In the genomic region with DNA sequence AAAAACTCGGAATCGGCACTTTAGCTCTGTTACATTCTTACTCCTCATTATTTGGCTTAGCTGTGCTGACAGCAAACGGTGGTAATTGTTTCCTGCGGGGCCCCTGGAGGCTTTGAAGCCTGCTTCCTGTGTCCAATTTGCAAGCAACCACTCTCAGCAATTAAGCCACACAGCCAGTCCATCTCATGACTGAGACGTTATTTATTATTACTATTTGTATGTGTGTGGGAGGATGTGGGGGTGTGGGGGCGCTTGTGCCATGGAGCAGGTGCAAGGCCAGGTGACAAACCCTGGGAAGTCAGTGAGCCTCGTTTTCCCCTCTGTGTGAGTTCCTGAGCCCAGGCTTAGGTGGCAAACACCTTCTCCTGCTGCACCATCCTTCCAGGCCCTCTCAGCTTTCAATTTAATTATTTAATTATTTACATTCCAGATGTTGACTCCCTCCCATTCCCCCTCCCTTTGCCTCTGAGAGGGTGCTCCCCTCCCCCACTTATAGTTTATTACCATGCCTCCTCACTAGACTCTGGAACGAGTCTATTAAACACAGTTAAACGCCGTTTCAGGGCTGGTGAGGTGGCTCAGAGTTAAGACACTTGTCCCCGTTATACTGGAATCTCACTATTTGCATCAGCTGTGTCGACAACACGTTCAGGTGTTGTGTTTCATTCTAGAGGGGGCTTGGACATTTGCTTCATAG, we compare ENCODE assay signal across 11 mouse cellular contexts. TPM values are rescaled to one million over a fixed set of nuclear protein-coding genes. Genes with fewer than 3 reads are reported as not detected.
A peak's percentile ranks its signal among the peaks of the same experiment; 100 is the strongest.
DNase-seq lines count a peak whose midpoint lies in the region; ATAC-seq lines count a peak whose summit lies in the region.
"Had no signal": no experiment of that assay in that cellular context is flagged by ENCODE, and none has a peak within 500 bp of the region (broad histone marks: within the 10 kb centered on the region; RNA-seq: fewer than 3 reads in every experiment).

No protein-coding gene starts in this region.

- peaks cover 8% of the 10 kb centered on the region; the same call in 1 of the 2 replicates for H3K4me1 ChIP-seq in kidney, embryonic 14.5 days (ENCODE audit: control insufficient read depth, insufficient read depth, low read length)
- H3K4me1 ChIP-seq in limb, embryonic 12.5 days (replicated peaks): peaks cover 27% of the 10 kb centered on the region

- H3K9ac ChIP-seq in kidney, embryonic 14.5 days (ENCODE audit: low read depth, low read length): no peak overlapping the region
- H3K9ac ChIP-seq in limb, embryonic 12.5 days (replicated peaks): no peak overlapping the region

- no peak overlapping the region for H3K27ac ChIP-seq in kidney, embryonic 14.5 days (ENCODE audit: low read depth, low read length)
- 0 out of 2 replicates have a peak overlapping the region, but pooled peaks have one; percentile 12 for H3K27ac ChIP-seq in limb, embryonic 12.5 days

- no peaks in the 10 kb centered on the region for H3K36me3 ChIP-seq in kidney, embryonic 14.5 days (ENCODE audit: control insufficient read depth, insufficient read depth, low read length)
- no peaks in the 10 kb centered on the region for H3K36me3 ChIP-seq in limb, embryonic 12.5 days

- peak; percentile 52; the same call in 1 of the 2 replicates for ATAC-seq in kidney, embryonic 14.5 days (ENCODE audit: low FRiP score, low TSS enrichment)
- 0 out of 2 replicates have a peak, but pooled peaks have one; percentile 1 for ATAC-seq in common myeloid progenitor, adult 5-6 weeks (replicated peaks; ENCODE audit: low read depth, poor library complexity, severe bottlenecking)
- peak; percentile 60; the same call in 1 of the 2 replicates for ATAC-seq in limb, embryonic 12.5 days (ENCODE audit: insufficient number of reproducible peaks, insufficient read depth, low FRiP score, low TSS enrichment, low read depth)

- no peak for DNase-seq in kidney, adult 8-10 months
- peak; percentile 89 for DNase-seq in A20 (ENCODE audit: low read depth, low spot score)
- DNase-seq in heart, adult 11 months: no peak
- no peak for DNase-seq in urinary bladder, postnatal 14 days (ENCODE audit: low spot score)
- no peak for DNase-seq in lung, postnatal 10 days
- DNase-seq: adrenal gland, postnatal 36 days; gastrocnemius, postnatal 14 days; thymus, adult 2 months had no signal

- 15% methylated on average over 13 of the region's 13 CpGs for WGBS in kidney, embryonic 14.5 days
- 8% methylated on average over 13 of the region's 13 CpGs for WGBS in limb, embryonic 12.5 days

- 0 out of 2 replicates have a peak overlapping the region, but pooled peaks have one; percentile 3 for H3K4me2 ChIP-seq in kidney, embryonic 14.5 days (replicated peaks; ENCODE audit: low read depth, low read length)
- H3K4me2 ChIP-seq in limb, embryonic 12.5 days: peak overlapping the region; percentile 41

- no peaks in the 10 kb centered on the region for H3K27me3 ChIP-seq in kidney, embryonic 14.5 days (ENCODE audit: control insufficient read depth, insufficient read depth, low read length)
- no peaks in the 10 kb centered on the region for H3K27me3 ChIP-seq in limb, embryonic 12.5 days

- H3K9me3 ChIP-seq in kidney, embryonic 14.5 days (ENCODE audit: control insufficient read depth, low read length): no peaks in the 10 kb centered on the region
- H3K9me3 ChIP-seq in limb, embryonic 12.5 days: no peaks in the 10 kb centered on the region; the same call in 1 of the 2 replicates

- no peak overlapping the region for H3K4me3 ChIP-seq in kidney, embryonic 14.5 days (ENCODE audit: low read length)
- H3K4me3 ChIP-seq in limb, embryonic 12.5 days (replicated peaks): no peak overlapping the region

RNA-seq across cellular contexts. Expression of gene Optn, which starts 18.4 kb away (rescaled TPM):
- 4.0 and 7.6 TPM in 2 replicates for polyA plus RNA-seq in kidney, embryonic 14.5 days (2014; fragmentation: Nextera tagmentation; extraction: Ambion mirVana)
- total RNA-seq in common myeloid progenitor, adult 5-6 weeks (2017): 66.8 and 90.9 TPM in 2 replicates
- polyA plus RNA-seq in limb, embryonic 12.5 days (2016; fragmentation: Nextera tagmentation; extraction: Ambion mirVana): 5.3 and 5.7 TPM in 2 replicates

RNA-seq across cellular contexts. Expression of gene Mcm10, which starts 32.8 kb away (rescaled TPM):
- polyA plus RNA-seq in kidney, embryonic 14.5 days (2014; fragmentation: Nextera tagmentation; extraction: Ambion mirVana): 30.5 and 46.4 TPM in 2 replicates
- total RNA-seq in common myeloid progenitor, adult 5-6 weeks (2017): 72.3 and 89.8 TPM in 2 replicates
- 47.8 and 49.2 TPM in 2 replicates for polyA plus RNA-seq in limb, embryonic 12.5 days (2016; fragmentation: Nextera tagmentation; extraction: Ambion mirVana)

Comparison
In these comparisons a context has a peak if more than half of its experiments do, and no peak if none do; other contexts are left out.
1. ATAC-seq: peak in every context shown above with its lines; median percentile 60 in limb, embryonic 12.5 days; 52 in kidney, embryonic 14.5 days; 1 in common myeloid progenitor, adult 5-6 weeks.